Mouse (Mus musculus) gastrocnemius, adult 2 months (tissue): Measurements from ENCODE around the gene Ptpra. TPM values are rescaled to one million over a fixed set of nuclear protein-coding genes. Genes with fewer than 3 reads are reported as not detected.

Source experiments
- DNase-seq: peaks from one replicate; pipeline ENCODE4 v3.0.0; 2022
- H3K27ac ChIP-seq: fragments of 200-600 bp; 2 replicates; pipeline ENCODE4 v1.8.1; 2022; ENCODE audit warnings: mild to moderate bottlenecking
- H3K4me3 ChIP-seq: fragments of 200-600 bp; 2 replicates; pipeline ENCODE4 v1.8.1; 2022; ENCODE audit warnings: mild to moderate bottlenecking, moderate library complexity
- CTCF ChIP-seq: fragments of 200-600 bp; IDR thresholded peaks from 2 replicates; pipeline ENCODE4 v1.8.1; 2022; ENCODE audit warnings: antibody characterized with exemption, mild to moderate bottlenecking, moderate library complexity
- intact Hi-C: fragments of 180-260 bp; cut with DNase I; formaldehyde crosslinking; loops from one replicate; pipeline ENCODE4 v1.15.1; 2025
- total RNA-seq, 2 experiments: library from RNA; stranded (reverse); gene quantifications; 2 replicates each; pipeline ENCODE4 v1.2.3; 2021

The Ptpra gene
- total RNA-seq, 2 experiments from 2014 or later, result 16.0 to 23.3 TPM

DNA sequence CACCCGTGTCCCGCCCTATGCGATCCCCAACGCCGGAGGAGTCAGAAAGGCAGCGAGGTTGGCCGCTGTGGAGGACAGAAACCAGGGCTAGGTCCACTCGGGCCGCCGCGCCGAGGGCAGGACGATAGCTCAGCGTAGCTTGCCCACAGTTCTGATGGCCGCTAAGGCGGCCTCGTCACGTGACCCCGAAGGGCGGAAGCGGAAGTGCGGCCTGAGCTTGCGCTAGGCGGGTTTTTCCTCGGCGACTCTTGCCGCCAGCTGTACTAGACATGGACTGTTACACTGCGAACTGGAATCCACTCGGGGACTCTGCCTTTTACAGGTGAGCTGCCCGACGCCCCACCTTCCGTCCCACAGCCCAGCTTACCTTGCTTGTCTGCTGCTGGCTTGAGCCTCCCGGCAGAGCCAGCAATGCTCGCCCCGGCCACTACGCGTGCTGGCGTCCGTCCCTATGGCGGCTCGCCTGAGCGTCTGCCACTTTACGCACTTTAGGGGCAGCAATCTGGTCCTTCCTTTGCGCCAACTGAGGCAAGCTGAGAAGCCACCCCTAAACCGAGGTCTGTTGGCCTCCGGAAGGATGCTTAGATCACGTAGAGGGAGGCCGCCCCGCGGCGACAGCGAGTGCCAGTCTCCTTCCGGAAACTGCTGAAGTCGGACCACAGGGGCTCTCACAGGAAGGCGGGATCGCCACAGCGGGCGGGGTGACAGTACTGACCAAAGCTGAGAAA is 25.8 kb upstream of the Ptpra start, which contains the start of the genes Vps16 and Pced1a:
Vps16 (plus strand) TSS at position 214 of the 728 bp plus-strand sequence.
Pced1a (minus strand) TSS at position 576 of the 728 bp plus-strand sequence.
- peak; percentile 96 for DNase-seq
- intact Hi-C loops, result loop anchor here (5.0 kb wide), 1 partner anchor 137 kb away; no protein-coding TSS in a partner anchor
- peak; percentile 74 for TF ChIP-seq CTCF
- H3K4me3 ChIP-seq, result peak within 1 kb of the TSS; percentile 90
- H3K27ac ChIP-seq, result peak within 1 kb of the TSS; percentile 91

DNA sequence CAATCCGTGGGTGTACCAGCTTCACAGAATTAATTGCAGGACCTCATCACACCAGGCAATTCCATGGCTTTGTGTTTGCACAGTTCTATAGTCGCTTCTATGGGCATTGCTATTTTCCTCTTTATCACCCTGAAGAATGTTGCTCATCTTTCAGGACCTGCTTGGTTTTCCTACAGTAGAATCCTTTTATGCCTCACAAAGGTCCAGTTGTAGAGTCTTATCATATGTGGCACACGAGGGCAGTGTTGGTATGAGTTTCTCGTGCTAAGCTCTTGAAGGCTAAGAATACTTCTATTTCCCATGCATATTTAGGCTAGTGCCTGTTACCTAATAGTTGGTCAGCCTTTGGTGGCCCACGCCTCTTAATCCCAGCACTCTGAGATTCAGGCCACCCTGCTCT is 25.0 kb upstream of the Ptpra start:
- peak; percentile 14; the same call in 1 of the 2 replicates for TF ChIP-seq CTCF
- no peak for DNase-seq
- Histone ChIP-seq H3K4me3 (peak overlapping the region; percentile 90), H3K27ac (peak overlapping the region; percentile 91)
- intact Hi-C loops, result no loop called here

GRCm38 (mm10) chr2:130429851-130430250 is 20.2 kb upstream of the Ptpra start:
- Histone ChIP-seq H3K4me3 (no peak overlapping the region), H3K27ac (no peak overlapping the region)
- intact Hi-C loops, result no loop called here
- no peak for TF ChIP-seq CTCF
- DNase-seq, result no peak

GRCm38 (mm10) chr2:130430484-130430883 is 19.6 kb upstream of the Ptpra start:
- TF ChIP-seq CTCF, result no peak
- Histone ChIP-seq H3K27ac (no peak overlapping the region), H3K4me3 (no peak overlapping the region)
- no peak for DNase-seq
- intact Hi-C loops, result no loop called here

DNA sequence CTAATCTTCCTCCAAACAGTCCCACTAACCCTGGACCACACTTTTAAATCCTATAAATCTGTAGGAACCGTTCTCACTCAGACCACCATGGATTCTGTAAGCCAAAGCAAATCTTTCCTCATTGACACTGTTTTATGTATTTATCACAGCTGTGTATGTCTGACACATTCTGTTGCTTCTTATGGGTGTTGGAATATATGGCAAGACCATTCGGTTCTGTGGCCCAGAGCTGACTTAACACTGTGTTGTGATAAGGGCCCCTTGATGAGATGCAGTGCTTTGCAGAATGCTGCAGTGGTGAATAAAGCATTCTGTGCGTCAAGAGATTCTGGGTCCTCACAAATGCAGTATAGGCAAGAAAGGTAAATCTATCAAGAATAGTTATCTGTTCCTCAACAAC is 17.9 kb upstream of the Ptpra start:
- no peak for TF ChIP-seq CTCF
- no peak overlapping the region for H3K4me3 ChIP-seq
- intact Hi-C loops, result no loop called here
- H3K27ac ChIP-seq, result no peak overlapping the region
- no peak for DNase-seq

GRCm38 (mm10) chr2:130433152-130433551 is 16.9 kb upstream of the Ptpra start:
- H3K27ac ChIP-seq, result no peak overlapping the region
- TF ChIP-seq CTCF, result peak; percentile 65
- intact Hi-C loops, result no loop called here
- DNase-seq, result no peak
- H3K4me3 ChIP-seq, result no peak overlapping the region

- H3K27ac ChIP-seq, result no peak overlapping the region
- no peak for TF ChIP-seq CTCF
- DNase-seq, result no peak
- intact Hi-C loops, result no loop called here
- no peak overlapping the region for H3K4me3 ChIP-seq
These were observed 13.3 kb upstream of the Ptpra start for GRCm38 (mm10) chr2:130436769-130437168.

DNA sequence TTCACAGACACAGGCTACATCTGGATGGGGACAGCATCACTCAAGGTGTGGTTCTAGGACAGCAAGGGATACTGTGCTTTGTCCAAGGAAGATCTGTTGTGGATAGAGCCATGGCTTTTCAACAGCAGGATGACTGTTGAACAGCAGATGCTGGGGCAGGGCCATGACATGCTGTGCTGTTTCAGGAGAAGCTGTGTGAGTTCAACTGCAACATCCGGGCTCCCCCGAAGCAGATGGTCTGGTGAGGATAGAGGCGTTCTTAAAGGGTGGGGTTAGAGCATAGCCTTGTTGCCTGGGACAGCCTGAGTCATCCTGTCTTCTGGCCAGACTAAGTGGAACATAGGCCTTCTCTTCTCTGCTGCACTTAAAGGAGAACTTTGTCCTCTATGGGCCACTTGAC is 11.2 kb upstream of the Ptpra start:
- DNase-seq, result peak; percentile 31
- no peak for TF ChIP-seq CTCF
- intact Hi-C loops, result no loop called here
- H3K27ac ChIP-seq, result no peak overlapping the region
- H3K4me3 ChIP-seq, result no peak overlapping the region

DNA sequence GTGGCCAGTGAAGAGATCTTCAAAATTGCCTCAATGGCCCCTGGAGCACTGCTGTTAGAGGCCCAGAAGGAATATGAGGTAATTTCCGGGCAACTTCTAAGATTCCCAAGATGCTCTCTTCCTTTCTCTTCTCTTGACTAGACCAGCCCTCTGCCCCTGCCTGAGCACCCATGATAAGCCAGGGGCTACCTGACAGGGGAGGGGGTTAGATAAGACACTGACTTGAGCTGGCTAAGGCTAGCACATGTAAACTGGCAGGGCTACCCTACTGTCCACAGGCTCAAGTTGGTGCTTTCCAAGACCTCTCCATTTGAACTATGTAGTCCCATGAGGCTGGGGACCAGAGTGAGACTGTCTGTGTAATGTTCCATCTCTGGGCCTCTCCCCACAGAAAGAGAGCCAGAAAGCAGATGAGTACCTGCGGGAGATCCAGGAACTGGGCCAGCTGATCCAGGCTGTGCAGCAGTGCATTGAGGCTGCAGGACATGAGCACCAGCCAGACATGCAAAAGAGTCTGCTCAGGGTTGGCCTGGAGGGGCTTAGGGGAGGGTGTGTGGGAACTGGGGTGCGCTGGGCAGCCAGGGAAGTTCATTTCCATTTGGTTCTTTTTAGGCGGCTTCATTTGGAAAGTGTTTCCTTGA is 10.1 kb upstream of the Ptpra start:
- Histone ChIP-seq H3K4me3 (no peak overlapping the region), H3K27ac (no peak overlapping the region)
- intact Hi-C loops, result no loop called here
- no peak for DNase-seq
- no peak for TF ChIP-seq CTCF

- no peak for TF ChIP-seq CTCF
- DNase-seq, result no peak
- intact Hi-C loops, result no loop called here
- H3K27ac ChIP-seq, result no peak overlapping the region
- H3K4me3 ChIP-seq, result no peak overlapping the region
These were observed 7.9 kb upstream of the Ptpra start for GRCm38 (mm10) chr2:130442162-130442561.

GRCm38 (mm10) chr2:130448449-130448848 is 1.6 kb upstream of the Ptpra start:
- H3K27ac ChIP-seq, result no peak overlapping the region
- DNase-seq, result no peak
- intact Hi-C loops, result no loop called here
- no peak for TF ChIP-seq CTCF
- H3K4me3 ChIP-seq, result no peak overlapping the region

- TF ChIP-seq CTCF, result no peak
- no peak for DNase-seq
- intact Hi-C loops, result no loop called here
- Histone ChIP-seq H3K27ac (peak overlapping the region; percentile 90), H3K4me3 (peak overlapping the region; percentile 85)
These were observed 871 bp upstream of the Ptpra start for GRCm38 (mm10) chr2:130449021-130449793.

DNA sequence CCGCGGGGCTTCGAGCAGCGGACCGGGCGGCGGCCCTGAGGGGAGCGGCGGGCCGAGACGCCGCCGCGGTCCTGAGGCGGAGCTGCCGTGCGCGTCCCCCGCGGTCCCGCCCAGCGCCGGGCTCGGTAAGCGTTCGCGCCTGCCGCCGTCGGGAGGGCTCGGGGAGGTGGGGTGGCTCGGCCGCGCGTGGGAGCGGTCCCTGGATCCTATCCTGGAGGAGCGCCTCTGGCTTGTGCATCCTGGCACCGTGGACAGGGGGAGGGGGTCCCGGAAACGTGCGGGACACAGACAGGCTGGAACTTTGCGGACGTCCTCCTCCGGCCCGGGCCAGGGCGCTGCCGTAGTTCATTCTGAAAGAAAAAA is 337 bp downstream of the Ptpra start:
- DNase-seq, result peak; percentile 86
- Histone ChIP-seq H3K27ac (peak overlapping the region; percentile 90), H3K4me3 (peak overlapping the region; percentile 85)
- intact Hi-C loops, result no loop called here
- no peak for TF ChIP-seq CTCF
